Mouse (Mus musculus) urinary bladder, adult 18-20 months (tissue): ENCODE measurements around the gene Ggta1.

Source experiments
- DNase-seq, 2 experiments: peaks; one replicate each; pipeline ENCODE4 v3.0.0; 2022; ENCODE audit warnings: low spot score in 2 of 2, mixed read lengths in 2 of 2

Gene Ggta1

GRCm38 (mm10) chr2:35440480-35440879 is 22.6 kb downstream of the Ggta1 start:
- DNase-seq, result no peak

GRCm38 (mm10) chr2:35437796-35438195 is 25.2 kb downstream of the Ggta1 start:
- DNase-seq, result no peak

- no peak for DNase-seq
These were observed 28.4 kb downstream of the Ggta1 start for GRCm38 (mm10) chr2:35434576-35435123.

DNA sequence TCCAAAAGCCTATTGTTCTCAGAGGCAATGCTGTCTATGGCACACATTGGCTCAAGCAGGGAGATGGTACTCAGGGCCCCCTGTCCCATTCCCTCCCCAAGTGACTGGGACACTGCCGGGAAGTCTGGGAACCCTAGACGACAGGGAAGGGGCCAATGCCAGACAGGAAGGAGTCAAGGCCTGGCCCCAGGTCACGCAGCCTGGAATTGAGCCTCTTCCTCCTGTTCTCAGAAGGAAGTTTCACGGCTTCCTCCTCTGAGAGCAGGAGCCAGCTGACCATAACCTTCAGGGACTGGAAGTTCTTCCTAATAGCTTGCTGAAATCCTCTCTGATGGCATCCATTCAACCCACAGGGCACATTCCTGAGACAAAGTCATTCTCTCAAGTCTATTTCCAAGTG is 29.6 kb downstream of the Ggta1 start:
- DNase-seq, result no peak

DNA sequence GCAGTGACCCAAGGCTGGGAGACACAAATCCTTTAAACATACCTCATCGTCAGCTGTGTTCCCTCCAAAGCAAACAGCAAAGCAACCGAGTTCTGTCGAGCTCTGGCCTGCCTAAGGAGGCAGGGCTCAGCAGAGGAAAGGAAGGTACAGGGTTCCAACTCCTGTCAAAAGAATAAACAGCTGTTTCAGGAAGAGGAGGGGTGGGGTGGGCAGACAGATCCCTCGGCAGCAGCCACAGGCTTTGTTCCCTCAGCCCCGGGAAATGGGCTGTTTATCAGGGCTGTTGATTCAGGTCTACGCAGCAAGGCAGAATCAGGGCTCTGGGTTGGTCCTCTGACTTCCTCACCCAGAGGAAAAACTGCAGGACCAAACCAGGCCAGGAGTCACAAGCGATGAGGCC is 30.6 kb downstream of the Ggta1 start:
- no peak for DNase-seq

DNA sequence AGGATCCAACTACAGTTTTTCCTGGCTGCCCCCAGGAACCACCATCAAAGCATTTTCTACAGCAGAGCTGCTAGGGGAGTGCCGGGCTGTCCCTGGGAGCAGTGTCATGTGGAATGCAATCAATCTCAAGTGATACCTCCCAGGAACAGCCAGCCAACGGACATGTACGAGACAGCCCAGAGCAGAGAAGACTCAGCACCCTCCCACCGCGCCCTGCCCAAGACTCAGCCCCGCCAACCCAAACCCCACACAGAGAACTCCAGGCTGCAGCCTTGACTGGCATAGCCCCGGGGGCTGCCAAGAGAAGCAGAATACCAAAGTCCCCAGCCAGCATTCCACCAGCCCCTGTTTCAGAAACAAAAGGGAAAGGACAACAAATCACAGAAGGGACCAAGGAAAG is 31.0 kb downstream of the Ggta1 start:
- no peak for DNase-seq

DNA sequence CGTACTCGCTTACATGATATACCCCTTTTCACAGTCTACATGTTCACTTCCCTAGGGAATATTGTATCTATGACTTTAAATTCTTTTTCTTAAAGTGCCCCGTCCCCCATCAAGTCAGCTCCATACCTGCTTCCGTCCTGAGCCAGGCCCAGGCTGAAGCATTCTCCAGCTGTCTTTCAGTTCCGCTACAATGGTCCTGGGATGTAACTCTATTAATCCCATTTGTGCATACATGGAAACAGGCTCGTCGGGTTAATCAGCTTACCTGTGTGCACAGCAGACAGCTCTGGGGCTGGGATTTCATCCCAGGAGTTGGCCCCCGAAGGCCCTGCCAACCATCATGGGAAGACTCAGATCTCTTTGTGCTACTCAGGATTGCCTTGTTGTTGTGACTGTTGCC is 32.2 kb downstream of the Ggta1 start:
- DNase-seq, result no peak

DNA sequence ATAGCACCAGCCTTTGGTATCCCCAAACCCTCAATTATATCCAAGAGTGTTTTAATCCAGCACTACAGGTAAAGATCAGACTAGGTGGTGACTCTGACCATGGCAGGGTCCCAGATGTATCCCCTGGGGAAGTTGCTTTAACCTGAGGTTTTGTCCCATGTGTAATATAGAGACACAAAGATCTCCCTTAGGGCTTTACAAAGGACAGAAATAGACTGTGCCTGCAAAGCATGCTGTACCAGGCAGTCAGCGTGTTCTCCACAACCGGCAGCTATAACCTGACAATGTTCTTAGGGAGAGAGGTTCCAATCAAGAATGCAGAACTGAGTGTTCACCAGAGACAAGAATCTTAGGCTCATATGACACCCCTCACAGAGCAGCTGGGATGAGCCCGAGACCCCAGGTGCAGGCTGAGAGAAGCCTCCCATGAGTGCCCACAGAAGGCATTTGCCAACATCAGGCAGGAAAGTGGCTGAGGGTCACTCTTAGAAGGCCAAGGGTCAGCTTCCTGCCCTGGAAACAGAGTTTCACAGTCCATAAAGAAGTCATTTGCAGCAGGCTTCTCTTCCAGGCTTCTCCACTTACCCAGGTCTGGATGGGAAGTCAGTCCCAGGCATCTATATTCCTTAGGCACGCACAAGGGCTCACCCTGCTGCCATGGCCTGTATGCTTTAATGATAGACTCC is 34.3 kb downstream of the Ggta1 start:
- no peak for DNase-seq

- DNase-seq, result no peak
These were observed 35.5 kb downstream of the Ggta1 start for GRCm38 (mm10) chr2:35427559-35427958.

DNA sequence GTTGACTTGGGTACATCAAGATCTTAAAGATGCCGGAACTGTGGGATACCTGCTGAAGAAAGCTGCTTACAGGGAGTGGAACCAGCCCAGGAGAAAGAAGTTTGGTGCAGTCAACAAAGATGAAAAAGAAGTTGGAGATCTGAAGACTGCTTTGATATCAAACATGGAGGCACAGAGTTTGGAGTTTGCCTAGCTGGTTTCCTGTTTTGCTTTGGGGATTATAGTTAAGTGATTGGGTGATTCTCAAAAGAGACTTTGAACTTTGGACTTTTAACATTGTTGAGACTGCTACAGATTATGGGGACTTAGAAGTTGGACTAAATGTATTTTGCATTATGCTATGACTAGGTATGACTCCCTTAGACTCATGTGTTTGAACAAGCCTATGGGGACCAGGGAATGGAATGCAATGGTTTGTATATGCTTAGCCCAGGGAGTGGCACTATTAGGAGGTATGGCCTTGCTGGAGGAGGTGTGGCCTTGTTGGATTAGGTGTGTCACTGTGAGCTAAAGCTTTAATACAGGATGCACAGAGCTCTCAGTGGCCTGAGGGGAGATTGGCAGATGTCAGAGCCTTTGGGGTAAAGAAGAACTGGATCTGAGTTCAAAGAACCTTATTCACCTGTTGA is 39.2 kb downstream of the Ggta1 start:
- no peak for DNase-seq

- DNase-seq, result no peak
These were observed 40.6 kb downstream of the Ggta1 start for GRCm38 (mm10) chr2:35422384-35422783.

GRCm38 (mm10) chr2:35420681-35421080 is 42.4 kb downstream of the Ggta1 start:
- DNase-seq, result no peak

DNA sequence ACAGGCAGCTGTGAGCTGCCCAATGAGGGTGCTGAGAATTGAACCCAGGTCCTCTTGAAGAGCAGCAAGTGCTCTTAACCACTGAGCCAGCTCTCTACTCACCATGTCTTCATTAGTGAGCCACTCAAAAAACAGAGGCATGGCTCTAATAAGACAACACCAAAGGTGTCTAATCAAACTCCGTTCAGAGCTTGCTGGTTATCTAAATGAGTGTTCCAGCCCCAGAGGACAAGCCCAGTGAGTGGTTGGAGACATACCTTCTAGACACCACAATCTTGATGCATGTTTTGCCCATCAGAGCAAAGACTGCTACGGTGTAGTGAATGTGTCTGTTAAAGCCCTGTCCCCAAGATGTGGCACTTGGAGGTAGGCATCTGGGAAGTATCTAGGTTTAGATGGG is 43.4 kb downstream of the Ggta1 start:
- no peak for DNase-seq

DNA sequence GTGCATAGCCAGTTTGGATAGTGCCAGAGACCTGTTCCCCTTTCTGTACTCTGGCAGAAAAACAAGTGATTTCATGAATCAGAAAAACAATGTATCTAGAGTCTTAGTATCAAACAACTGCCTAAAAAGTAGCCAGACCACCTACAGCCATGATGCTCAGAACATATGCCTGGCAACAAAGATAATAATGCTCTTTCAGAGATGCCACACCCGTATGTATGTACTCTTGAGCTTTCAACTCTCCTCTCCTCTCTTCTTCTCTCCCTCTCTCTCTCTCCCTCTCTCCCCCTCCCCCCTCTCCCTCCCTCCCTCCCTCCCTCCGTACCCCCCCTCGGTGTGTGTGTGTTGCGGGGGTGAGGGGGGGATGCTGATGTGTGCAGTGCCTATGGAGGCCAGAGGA is 43.8 kb downstream of the Ggta1 start:
- no peak for DNase-seq

DNA sequence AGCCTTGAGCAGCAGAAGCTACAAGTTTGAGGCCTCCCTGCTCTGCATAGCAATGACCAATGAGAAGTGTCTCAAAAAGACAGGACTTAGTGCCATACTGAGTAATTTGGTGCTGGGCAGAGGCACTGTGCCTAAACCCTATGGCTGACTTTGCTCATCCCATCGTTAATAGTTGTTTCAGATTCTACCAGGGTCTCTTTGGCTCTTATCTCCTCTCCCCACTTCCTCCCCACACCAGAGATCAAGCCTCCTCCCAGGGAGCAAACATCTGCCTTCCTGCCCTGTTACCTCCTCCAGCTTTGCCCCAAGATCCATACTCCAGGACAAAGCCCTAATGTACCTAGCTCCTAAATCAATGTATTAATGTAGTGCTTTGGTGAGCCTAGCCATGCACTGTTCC is 45.8 kb downstream of the Ggta1 start:
- DNase-seq, result no peak

DNA sequence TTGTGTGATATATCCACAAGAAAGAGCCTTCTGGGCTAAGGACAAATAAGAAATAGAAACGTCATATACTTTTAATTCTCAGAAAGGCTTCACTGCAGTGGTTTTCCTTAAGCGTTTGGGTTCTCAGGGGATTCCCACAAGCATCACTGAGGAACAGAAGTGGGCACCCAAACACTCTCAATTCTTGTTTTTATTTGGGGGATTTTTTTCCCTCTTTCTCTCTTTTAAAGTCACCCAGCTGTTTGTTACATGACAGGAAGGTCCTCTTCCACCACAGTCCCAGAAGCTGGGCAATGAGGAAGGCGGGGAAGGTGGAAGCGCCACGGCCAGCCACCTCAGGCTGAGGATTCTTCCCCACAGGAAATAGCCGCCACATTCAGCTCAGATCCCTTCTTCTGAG is 46.6 kb downstream of the Ggta1 start:
- no peak for DNase-seq

DNA sequence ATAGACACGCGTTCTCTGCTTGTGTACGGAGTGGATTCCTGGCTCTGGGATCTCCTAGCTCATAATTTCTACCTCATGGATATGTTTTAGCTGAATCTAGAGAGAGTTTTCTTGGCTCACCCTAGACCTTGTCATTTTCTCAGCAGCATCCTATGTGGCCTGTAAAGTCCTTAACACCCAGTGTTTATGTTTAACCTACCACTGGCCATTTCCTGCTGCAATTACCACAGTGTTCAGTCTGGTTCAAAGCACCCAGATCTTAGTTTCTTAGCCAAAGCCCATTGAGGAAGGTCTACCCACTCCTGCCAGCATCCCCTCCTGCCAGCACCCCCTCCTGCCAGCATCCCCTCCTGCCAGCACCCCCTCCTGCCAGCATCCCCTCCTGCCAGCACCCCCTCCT is 50.2 kb downstream of the Ggta1 start:
- no peak for DNase-seq

DNA sequence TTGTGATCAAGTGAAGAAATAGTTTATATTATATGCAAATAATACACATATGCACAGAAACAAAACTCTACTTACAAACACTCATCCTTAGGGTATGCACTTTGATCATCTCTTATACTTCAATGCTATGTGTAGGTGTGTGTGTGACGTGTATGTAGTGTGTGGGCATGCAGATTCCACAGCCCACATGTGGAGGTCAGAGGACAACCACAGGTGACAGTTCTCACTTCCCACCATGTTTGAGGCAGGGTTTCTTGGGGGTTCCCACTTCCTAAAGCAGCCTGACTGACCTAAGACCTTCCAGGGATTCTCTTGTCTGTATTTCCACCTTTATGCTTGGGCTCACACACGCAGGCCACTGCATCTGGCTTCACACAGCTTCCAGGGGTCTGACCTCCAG is 50.8 kb downstream of the Ggta1 start:
- DNase-seq, result no peak

- no peak for DNase-seq
These were observed 51.3 kb downstream of the Ggta1 start for GRCm38 (mm10) chr2:35411640-35412190.

DNA sequence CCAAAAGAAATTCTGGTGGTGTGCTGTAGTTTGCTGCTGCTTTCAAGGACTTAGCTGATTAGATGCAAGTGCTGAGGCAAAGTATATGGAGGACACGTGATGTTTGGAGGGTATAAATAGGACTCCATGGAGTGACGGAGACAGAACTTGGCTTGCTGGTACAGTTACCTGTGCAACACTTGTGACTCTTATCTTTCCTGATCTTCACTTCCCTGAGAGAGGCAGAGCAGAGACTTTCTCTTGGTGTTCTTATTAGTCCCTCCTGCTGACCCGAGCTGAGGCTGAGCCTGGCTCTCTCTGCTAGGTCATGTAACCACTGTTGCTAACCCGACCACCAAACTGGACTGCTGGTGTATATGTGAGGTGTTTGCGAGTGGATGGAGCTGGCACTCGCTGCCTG is 53.6 kb downstream of the Ggta1 start:
- no peak for DNase-seq

GRCm38 (mm10) chr2:35408409-35409110 is 54.5 kb downstream of the Ggta1 start:
- DNase-seq, result no peak

GRCm38 (mm10) chr2:35407878-35408277 is 55.2 kb downstream of the Ggta1 start:
- DNase-seq, result no peak

- no peak for DNase-seq
These were observed 55.8 kb downstream of the Ggta1 start for GRCm38 (mm10) chr2:35407266-35407665.
